Mouse (Mus musculus) T-cell, adult 2 months (primary cell): ENCODE results near the gene Phactr3.

Source experiments
- DNase-seq: peaks from one replicate; pipeline ENCODE4 v3.0.0; 2022; ENCODE audit warnings: low spot score

The Phactr3 gene

GRCm38 (mm10) chr2:178196038-178196437 lies 77.3 kb downstream of the Phactr3 start:
- DNase-seq: no peak

DNA sequence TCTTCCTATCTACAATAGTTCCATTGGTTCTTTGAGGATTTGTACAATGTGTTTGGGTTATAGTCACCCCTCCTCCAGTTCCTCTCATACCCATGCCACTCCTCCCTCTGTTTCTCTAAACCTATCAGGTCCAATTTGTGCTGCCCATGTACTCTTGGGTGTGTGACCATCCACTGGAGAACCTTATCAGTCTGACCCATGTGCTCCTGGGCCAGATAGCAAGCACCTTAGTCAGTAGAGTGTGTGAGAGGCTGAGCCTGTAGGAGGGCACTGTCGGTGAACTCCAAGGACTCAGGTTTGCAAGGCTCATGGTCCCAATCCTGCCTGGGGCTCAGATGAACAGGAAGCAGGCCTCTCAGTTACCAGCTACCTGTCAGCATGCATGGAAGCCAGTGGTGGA lies 78.8 kb downstream of the Phactr3 start:
- no peak for DNase-seq

GRCm38 (mm10) chr2:178204455-178204854 lies 85.7 kb downstream of the Phactr3 start:
- no peak for DNase-seq

DNA sequence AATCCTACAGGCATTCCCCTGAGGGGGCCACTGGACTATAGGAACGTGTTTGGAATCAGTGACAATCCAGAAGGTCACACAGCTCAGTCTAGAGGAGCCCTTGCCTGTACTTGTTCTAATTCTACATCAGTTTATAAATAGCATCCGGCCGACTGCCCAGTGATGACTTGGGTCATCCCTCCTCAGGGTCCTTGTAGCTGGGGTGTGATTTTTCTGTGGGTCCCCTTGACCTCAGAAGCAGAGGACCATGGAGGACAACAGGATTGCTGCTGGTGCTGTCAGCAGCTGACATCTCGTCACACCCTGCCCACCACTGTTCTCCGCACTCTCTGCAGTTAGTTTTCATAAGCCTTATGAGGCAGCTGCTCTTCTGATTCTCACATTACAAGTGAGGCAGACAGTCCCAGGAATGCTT lies 89.4 kb downstream of the Phactr3 start:
- DNase-seq: no peak

DNA sequence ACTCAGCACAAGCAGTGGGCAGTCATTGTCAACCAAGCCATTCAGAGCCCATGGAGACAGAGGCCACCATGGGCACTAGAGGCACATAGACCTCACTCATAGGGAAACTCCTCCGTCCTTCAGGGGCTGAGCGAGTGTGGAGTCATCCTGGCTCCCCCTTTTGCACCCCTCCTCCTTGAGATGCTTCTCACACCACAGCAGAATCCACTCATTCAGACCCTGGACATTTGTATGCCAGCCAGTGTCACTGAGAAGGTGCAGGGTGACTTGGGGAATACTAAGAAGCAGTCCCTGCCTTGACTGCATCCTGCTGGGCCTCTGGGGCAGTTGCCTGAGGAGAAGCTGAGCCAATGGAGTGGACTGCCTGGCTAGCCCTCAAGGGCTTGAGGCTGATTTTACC lies 95.1 kb downstream of the Phactr3 start:
- DNase-seq: no peak

DNA sequence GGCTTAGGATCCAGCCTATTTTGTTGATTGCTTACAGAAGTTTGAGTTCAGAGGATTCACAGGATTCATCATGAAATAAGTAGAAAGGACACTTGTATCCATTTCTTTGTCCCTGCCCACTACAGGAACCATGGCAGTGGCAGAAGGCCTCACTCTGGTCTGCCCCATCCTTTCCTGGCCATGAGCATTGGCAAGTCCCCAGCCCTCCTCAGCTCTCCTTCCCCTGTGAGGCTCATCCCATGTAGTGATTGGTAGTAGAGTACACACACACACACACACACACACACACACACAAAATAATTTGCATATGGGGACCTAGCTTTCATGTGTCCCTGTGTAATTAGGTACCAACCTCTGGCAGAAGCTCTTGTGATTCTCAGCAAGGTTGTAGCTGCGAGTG lies 95.8 kb downstream of the Phactr3 start:
- DNase-seq: no peak

GRCm38 (mm10) chr2:178218461-178218860 lies 99.7 kb downstream of the Phactr3 start:
- DNase-seq: no peak

- no peak for DNase-seq
Measured at GRCm38 (mm10) chr2:178219454-178220147, 100.8 kb downstream of the Phactr3 start.

DNA sequence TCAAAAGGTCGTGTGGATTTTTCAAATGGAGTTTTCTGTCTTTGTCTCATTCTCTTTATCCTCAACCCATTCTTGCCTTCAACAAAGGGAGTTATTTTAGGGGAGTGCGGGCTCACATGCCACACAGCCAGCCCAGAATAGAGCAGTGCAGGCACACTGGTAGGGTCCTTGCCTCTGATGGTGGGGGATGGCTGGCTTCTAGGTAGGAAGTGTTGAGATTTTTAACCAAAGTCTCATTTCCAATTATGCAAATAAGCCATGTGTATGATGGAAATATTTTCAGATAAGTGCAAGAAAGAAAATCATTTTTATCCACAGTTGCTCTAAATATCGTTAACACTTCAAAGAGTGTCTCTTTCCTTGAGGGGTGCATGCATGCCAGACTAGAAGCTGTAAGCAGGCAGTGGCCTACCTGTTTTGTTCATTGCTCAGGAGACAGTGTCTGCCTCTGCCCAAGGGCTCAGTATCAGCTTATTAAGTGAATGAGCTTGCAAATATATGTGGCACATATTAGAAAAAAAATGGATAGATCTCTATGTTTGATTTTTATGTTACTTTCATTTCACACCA lies 101.5 kb downstream of the Phactr3 start:
- DNase-seq: no peak

DNA sequence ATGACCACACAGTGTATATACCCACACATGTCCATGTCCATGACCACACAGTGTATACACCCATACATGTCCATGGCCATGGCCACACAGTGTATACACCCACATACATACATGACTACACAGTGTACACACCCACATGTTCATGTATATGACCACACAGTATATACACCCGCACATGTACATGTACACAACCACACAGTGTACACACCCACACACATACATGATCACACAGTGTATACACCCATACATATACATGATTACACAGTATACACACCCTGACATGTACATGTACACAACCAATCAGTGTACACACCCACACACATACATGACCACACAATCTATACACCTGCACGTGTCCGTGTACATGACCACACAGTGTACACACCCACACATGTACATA lies 102.2 kb downstream of the Phactr3 start:
- no peak for DNase-seq

DNA sequence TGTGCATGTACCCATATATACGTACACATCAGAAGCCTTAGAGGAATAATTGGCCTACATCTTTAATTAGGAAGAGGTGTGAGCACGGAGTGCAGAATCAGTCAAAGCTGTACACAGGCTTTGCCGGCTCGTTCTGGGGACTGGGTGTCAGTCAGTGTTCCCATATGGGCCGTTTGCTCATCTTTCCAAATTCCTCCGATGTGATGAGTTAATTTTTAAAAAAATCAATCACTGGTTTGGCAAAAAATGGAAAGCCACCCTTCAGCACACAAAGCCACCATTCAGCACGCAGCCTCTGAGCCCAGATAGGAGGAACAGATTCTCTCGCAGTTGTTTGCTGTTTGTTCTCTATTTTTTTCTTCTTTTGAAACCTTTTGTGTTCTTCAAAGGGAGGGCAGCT lies 110.5 kb downstream of the Phactr3 start:
- no peak for DNase-seq

- DNase-seq: no peak
Measured at GRCm38 (mm10) chr2:178233487-178233886, 114.7 kb downstream of the Phactr3 start.

GRCm38 (mm10) chr2:178237056-178237455 lies 118.3 kb downstream of the Phactr3 start:
- DNase-seq: no peak

- DNase-seq: no peak
Measured at GRCm38 (mm10) chr2:178238503-178238902, 119.7 kb downstream of the Phactr3 start.

- DNase-seq: no peak
Measured at GRCm38 (mm10) chr2:178240886-178241285, 122.1 kb downstream of the Phactr3 start.

DNA sequence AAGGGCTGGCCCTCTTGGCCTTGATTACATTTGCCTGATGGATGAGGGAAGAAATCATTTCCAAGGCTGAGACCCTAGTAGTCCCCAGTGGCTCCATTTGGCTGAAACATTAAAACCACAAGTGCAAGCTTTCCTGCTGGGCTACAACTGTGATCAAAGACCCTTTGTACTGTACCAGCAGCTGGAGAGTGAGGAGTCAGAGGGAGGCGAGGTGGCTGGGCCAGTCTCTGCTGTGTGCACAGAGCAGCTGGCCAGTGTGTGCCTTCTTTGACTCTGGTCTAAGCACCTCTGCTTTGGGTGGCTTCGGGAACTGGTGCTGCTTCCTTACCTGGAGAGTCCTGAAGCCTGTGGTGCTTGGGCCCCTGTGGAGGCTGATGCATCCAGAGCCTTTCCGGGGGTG lies 122.6 kb downstream of the Phactr3 start:
- no peak for DNase-seq

GRCm38 (mm10) chr2:178242996-178243395 lies 124.2 kb downstream of the Phactr3 start:
- no peak for DNase-seq

- no peak for DNase-seq
Measured at GRCm38 (mm10) chr2:178244866-178245265, 126.1 kb downstream of the Phactr3 start.

DNA sequence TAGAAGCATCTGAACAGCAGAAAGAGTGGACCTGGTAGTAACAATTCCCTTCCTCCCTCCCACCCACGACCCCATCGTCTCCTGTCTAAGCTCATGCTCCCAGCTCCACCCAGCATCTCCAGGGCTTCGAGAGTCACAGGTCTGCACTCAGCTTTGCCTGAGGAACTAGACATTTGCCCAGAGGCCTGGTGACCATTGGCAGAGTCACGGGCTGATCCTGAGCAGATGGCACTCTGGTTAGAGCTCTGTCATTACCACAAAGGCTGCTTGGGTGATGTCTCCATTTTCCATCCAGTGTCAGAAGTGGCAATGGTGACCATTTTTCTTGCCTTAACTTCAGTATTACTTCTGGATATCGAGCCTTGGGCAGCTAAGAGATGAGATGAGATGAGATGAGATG lies 127.1 kb downstream of the Phactr3 start:
- no peak for DNase-seq

- no peak for DNase-seq
Measured at GRCm38 (mm10) chr2:178246767-178247166, 128.0 kb downstream of the Phactr3 start.

DNA sequence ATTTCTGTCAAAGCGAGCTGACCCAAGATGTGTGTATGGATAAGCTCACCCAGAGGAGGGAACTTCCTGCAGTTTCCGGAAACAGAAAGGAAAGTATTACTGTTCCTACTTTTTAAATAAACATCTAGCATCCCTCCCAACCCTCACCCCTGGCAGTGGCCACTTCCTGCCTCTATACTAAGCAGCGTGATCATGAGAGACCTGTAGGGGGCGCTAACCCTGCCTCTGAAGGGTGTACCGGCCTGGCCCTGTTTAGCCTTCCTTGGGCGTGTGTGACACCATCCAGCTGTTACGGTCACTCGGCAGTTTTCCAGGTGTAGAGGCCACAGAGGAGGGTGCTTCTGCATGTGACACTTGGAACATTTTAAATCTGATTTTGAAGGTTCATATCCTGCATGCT lies 128.5 kb downstream of the Phactr3 start:
- DNase-seq: no peak

GRCm38 (mm10) chr2:178257117-178257825 lies 138.5 kb downstream of the Phactr3 start:
- no peak for DNase-seq

DNA sequence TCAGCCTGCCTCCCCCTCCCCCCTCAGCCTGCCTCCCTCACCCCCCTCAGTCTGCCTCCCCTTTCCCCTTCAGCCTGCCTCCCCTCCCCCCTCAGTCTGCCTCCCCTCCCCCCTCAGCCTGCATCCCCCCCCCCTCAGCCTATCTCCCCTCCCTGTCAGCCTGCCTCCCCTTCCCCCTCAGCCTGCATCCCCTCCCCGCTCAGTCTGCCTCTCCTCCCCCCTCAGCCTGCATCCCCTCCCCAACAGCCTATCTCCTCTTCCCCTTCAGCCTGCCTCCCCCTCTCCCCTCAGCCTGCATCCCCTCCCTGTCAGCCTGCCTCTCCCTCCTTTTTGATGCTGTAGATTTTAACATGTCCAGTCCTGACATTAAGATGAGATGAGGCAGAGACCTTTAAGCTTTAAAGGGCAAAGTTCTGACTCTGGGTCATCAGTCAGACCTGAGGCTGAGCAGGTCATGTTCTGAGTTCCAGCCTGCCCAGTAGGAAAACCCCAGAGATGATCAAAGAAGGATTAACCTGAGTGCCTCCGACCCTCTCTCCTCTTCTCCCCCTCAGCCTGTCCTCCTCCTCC lies 139.3 kb downstream of the Phactr3 start:
- DNase-seq: no peak
